Mouse (Mus musculus) cerebellum, adult 2 months (tissue): ENCODE results near the gene Ube2v1.

Experiments
- CTCF ChIP-seq: fragments of 200-500 bp; IDR thresholded peaks from 2 replicates; pipeline ENCODE4 v1.5.1; 2011; ENCODE audit warnings: low read depth, mild to moderate bottlenecking, control low read depth, low read length, moderate library complexity, borderline replicate concordance; ENCODE audit not compliant: insufficient read depth
- POLR2A ChIP-seq: fragments of 200-500 bp; IDR thresholded peaks from 2 replicates; pipeline ENCODE4 v1.6.1; 2011; ENCODE audit warnings: low read length, control low read depth, borderline replicate concordance; ENCODE audit not compliant: insufficient read depth

- TF ChIP-seq POLR2A (no peak), CTCF (no peak)
Measured at GRCm38 (mm10) chr2:167671101-167671633, 39.3 kb upstream of the Ube2v1 start.
